Mouse (Mus musculus): ENCODE results near the gene Cyld. TPM values are rescaled to one million over a fixed set of nuclear protein-coding genes. Genes with fewer than 3 reads are reported as not detected.

The Cyld gene
- polyA plus RNA-seq, 1 experiment from 2014 or later = 16.8 TPM

DNA sequence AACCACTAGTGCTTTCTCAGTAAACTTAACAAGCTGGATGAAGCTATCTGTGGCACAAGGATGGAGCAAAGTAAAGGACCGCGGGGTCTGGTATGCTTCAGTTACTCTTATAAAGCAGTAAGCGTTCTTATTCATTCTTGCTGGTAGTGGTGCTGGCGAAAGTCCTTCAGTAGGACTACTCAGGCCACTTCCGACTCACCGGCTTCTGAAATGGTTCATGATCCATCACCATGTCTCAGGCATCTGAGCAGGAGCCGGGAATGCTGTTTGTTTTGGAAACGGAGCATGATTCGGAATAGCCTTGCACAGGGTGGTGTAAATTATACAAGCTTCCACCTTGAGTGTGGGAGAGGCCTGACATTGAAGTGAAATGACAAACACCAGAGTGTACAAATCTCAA lies 99.8 kb downstream of the Cyld start:
- H3K9ac ChIP-seq (replicated peaks) = no peak overlapping the region
- no peaks in the 10 kb centered on the region for H3K9me3 ChIP-seq
- peaks cover 17% of the 10 kb centered on the region for H3K4me1 ChIP-seq
- ATAC-seq (replicated peaks) = no peak
- H3K4me2 ChIP-seq (replicated peaks) = no peak overlapping the region
- no peak overlapping the region for H3K27ac ChIP-seq (replicated peaks)
- WGBS = 96% methylated on average over 9 of the region's 9 CpGs
- H3K27me3 ChIP-seq = no peaks in the 10 kb centered on the region
- no peaks in the 10 kb centered on the region for H3K36me3 ChIP-seq
- no peak overlapping the region for H3K4me3 ChIP-seq

Other genes with a start within 250 kb of the Cyld start
- 36.6 and 40.8 TPM in 2 replicates for gene Nkd1, start 175.7 kb upstream of the Cyld start, polyA plus RNA-seq (2015; fragmentation: Nextera tagmentation; extraction: Ambion mirVana)
- 0.81 and 1.2 TPM in 2 replicates for gene Snx20, start 60.9 kb upstream of the Cyld start, polyA plus RNA-seq (2015; fragmentation: Nextera tagmentation; extraction: Ambion mirVana)
- gene Nod2, start 49.7 kb upstream of the Cyld start, polyA plus RNA-seq (2015; fragmentation: Nextera tagmentation; extraction: Ambion mirVana) = 0.15 and 0.20 TPM in 2 replicates